Mouse (Mus musculus) embryonic facial prominence, embryonic 11.5 days (tissue): ENCODE measurements around the gene Smarcd1. TPM values are rescaled to one million over a fixed set of nuclear protein-coding genes. Genes with fewer than 3 reads are reported as not detected.
A peak's percentile ranks its signal among the peaks of the same experiment; 100 is the strongest.

Experiments
- ATAC-seq: fragments of 200-750 bp; cut with Nextera tagmentation; replicated peaks from 2 replicates; pipeline ENCODE4 v1.8.0; 2017; ENCODE audit warnings: low read depth; ENCODE audit not compliant: insufficient number of reproducible peaks, low FRiP score, low TSS enrichment
- DNase-seq: peaks from one replicate; pipeline ENCODE4 v3.0.0-alpha.2; 2015; ENCODE audit warnings: low spot score
- H3K27ac ChIP-seq: fragments of 300-500 bp; sonication (generic); replicated peaks from 2 replicates; pipeline ENCODE4 v1.5.1; 2014; ENCODE audit warnings: mild to moderate bottlenecking, low read depth, low read length, control low read depth
- H3K27me3 ChIP-seq: fragments of 300-500 bp; sonication (generic); 2 replicates; pipeline ENCODE4 v1.6.1; 2014; ENCODE audit warnings: mild to moderate bottlenecking, low read length, moderate library complexity, mixed read lengths; ENCODE audit not compliant: control insufficient read depth, insufficient read depth
- H3K36me3 ChIP-seq: fragments of 300-500 bp; sonication (generic); replicated peaks from 2 replicates; pipeline ENCODE4 v1.6.1; 2014; ENCODE audit warnings: low read depth, mild to moderate bottlenecking, low read length, moderate library complexity, mixed read lengths; ENCODE audit not compliant: control insufficient read depth, insufficient read depth
- H3K4me1 ChIP-seq: fragments of 300-500 bp; sonication (generic); 2 replicates; pipeline ENCODE4 v1.6.1; 2014; ENCODE audit warnings: low read length, mixed read lengths; ENCODE audit not compliant: control insufficient read depth, insufficient read depth
- H3K4me2 ChIP-seq: fragments of 300-500 bp; sonication (generic); 2 replicates; pipeline ENCODE4 v1.6.1; 2014; ENCODE audit warnings: low read depth, mild to moderate bottlenecking, control low read depth, low read length, moderate library complexity
- H3K4me3 ChIP-seq: fragments of 300-500 bp; sonication (generic); 2 replicates; pipeline ENCODE4 v1.5.1; 2014; ENCODE audit warnings: low read depth, low read length, control low read depth
- H3K9ac ChIP-seq: fragments of 300-500 bp; sonication (generic); replicated peaks from 2 replicates; pipeline ENCODE4 v1.6.1; 2014; ENCODE audit warnings: mild to moderate bottlenecking, control low read depth, low read length
- H3K9me3 ChIP-seq: fragments of 300-500 bp; sonication (generic); replicated peaks from 2 replicates; pipeline ENCODE4 v1.6.1; 2016; ENCODE audit warnings: mild to moderate bottlenecking, low read length, inconsistent platforms, mixed read lengths; ENCODE audit not compliant: control insufficient read depth
- WGBS: fragments of 180-500 bp; shearing (Covaris S2); extraction: QIAGEN DNeasy Blood & Tissue Kit; methylation state at CpG from one replicate; pipeline ENCODE4 v1.1.7; 2014; 5-methylcytosine and 5-hydroxymethylcytosine counted together
- polyA plus RNA-seq: library from polyadenylated mRNA; unstranded; fragments of >200 nt; fragmentation: Nextera tagmentation; extraction: Ambion mirVana; gene quantifications from 2 replicates; pipeline ENCODE4 v1.2.1, GENCODE M21; 2014

Gene Smarcd1
- polyA plus RNA-seq, 1 experiment from 2014 or later, result 66.8 TPM

GRCm38 (mm10) chr15:99717386-99718334 lies 15.7 kb downstream of the Smarcd1 start, which contains the start of gene Gpd1:
Gene Gpd1, plus strand, starts transcription at chr15:99717515.
- no peak within 1 kb of the TSS for H3K4me3 ChIP-seq
- DNase-seq (no peak), ATAC-seq (no peak)
- no peaks in the 10 kb centered on the region for H3K9me3 ChIP-seq
- 65% methylated on average over 26 of the region's 26 CpGs for WGBS
- peaks cover 5% of the 10 kb centered on the region for H3K36me3 ChIP-seq
- no peaks in the 10 kb centered on the region for H3K4me1 ChIP-seq
- no peaks in the 10 kb centered on the region for H3K27me3 ChIP-seq
- H3K9ac ChIP-seq, result no peak within 1 kb of the TSS
- no peak within 1 kb of the TSS for H3K4me2 ChIP-seq
- H3K27ac ChIP-seq, result no peak within 1 kb of the TSS

GRCm38 (mm10) chr15:99718461-99719021 lies 16.6 kb downstream of the Smarcd1 start:
- ATAC-seq (no peak), DNase-seq (no peak)
- peaks cover under 1% of the 10 kb centered on the region for H3K36me3 ChIP-seq
- no peak overlapping the region for H3K4me2 ChIP-seq
- H3K27ac ChIP-seq, result no peak overlapping the region
- no peaks in the 10 kb centered on the region for H3K4me1 ChIP-seq
- no peaks in the 10 kb centered on the region for H3K9me3 ChIP-seq
- no peak overlapping the region for H3K9ac ChIP-seq
- H3K27me3 ChIP-seq, result no peaks in the 10 kb centered on the region
- WGBS, result 85% methylated on average over 9 of the region's 9 CpGs
- no peak overlapping the region for H3K4me3 ChIP-seq

- 79% methylated on average over 8 of the region's 8 CpGs for WGBS
- peaks cover 4% of the 10 kb centered on the region; the same call in 1 of the 2 replicates for H3K4me1 ChIP-seq
These were observed 17.9 kb downstream of the Smarcd1 start for GRCm38 (mm10) chr15:99719865-99720264.

GRCm38 (mm10) chr15:99721921-99722743 lies 20.2 kb downstream of the Smarcd1 start:
- Histone ChIP-seq H3K9me3 (no peaks in the 10 kb centered on the region), H3K4me1 (peaks cover 6% of the 10 kb centered on the region; the same call in 1 of the 2 replicates), H3K27ac (no peak overlapping the region), H3K9ac (no peak overlapping the region), H3K4me3 (no peak overlapping the region), H3K36me3 (no peaks in the 10 kb centered on the region), H3K4me2 (no peak overlapping the region), H3K27me3 (no peaks in the 10 kb centered on the region)
- ATAC-seq (no peak), DNase-seq (no peak)
- WGBS, result 80% methylated on average over 25 of the region's 25 CpGs

More at GRCm38 (mm10) chr15:99719865-99720264, 17.9 kb downstream of the Smarcd1 start:
- no peak for DNase-seq
- H3K9me3 ChIP-seq, result no peaks in the 10 kb centered on the region
- no peaks in the 10 kb centered on the region for H3K27me3 ChIP-seq
- no peak overlapping the region for H3K27ac ChIP-seq
- H3K4me3 ChIP-seq, result no peak overlapping the region
- H3K9ac ChIP-seq, result no peak overlapping the region
- ATAC-seq, result no peak
- H3K36me3 ChIP-seq, result no peaks in the 10 kb centered on the region
- H3K4me2 ChIP-seq, result no peak overlapping the region

GRCm38 (mm10) chr15:99723120-99723514 lies 21.2 kb downstream of the Smarcd1 start:
- no peak overlapping the region for H3K4me2 ChIP-seq
- no peaks in the 10 kb centered on the region for H3K27me3 ChIP-seq
- no peaks in the 10 kb centered on the region; the same call in 1 of the 2 replicates for H3K36me3 ChIP-seq
- no peak overlapping the region for H3K27ac ChIP-seq
- no peak overlapping the region for H3K4me3 ChIP-seq
- H3K4me1 ChIP-seq, result peaks cover 6% of the 10 kb centered on the region; the same call in 1 of the 2 replicates
- no peak for ATAC-seq
- DNase-seq, result no peak
- no peak overlapping the region for H3K9ac ChIP-seq
- 37% methylated on average over 10 of the region's 10 CpGs for WGBS
- no peaks in the 10 kb centered on the region for H3K9me3 ChIP-seq

GRCm38 (mm10) chr15:99723515-99724291 lies 21.8 kb downstream of the Smarcd1 start:
- 11% methylated on average over 11 of the region's 11 CpGs for whole genome bisulfite sequencing
- no peak for DNase-seq
- Histone ChIP-seq H3K9me3 (no peaks in the 10 kb centered on the region), H3K9ac (peak overlapping the region; percentile 7; the same call in 1 of the 2 replicates), H3K27me3 (no peaks in the 10 kb centered on the region), H3K36me3 (no peaks in the 10 kb centered on the region; the same call in 1 of the 2 replicates), H3K4me3 (no peak overlapping the region), H3K4me1 (peaks cover 6% of the 10 kb centered on the region; the same call in 1 of the 2 replicates), H3K27ac (0 out of 2 replicates have a peak overlapping the region, but pooled peaks have one; percentile 52), H3K4me2 (no peak overlapping the region; the same call in 1 of the 2 replicates)
- ATAC-seq, result no peak
